Mouse (Mus musculus): Measurements from ENCODE around the gene Hps5.
"Not testable (repeated sequence)": the region's sequence is repeated elsewhere in the genome, so short reads cannot be mapped to it uniquely, and the experiment has no call there.

Gene Hps5

GRCm38 (mm10) chr7:46831693-46832092 is 35.8 kb upstream of the Hps5 start:
- peaks cover 61% of the 10 kb centered on the region for H3K4me1 ChIP-seq (replicated peaks; ENCODE audit: low read depth, low read length)
- H3K27me3 ChIP-seq (ENCODE audit: insufficient read depth, low read length), result no peaks in the 10 kb centered on the region
- TF ChIP-seq NANOG (IDR thresholded peaks at IDR 0.05; ENCODE audit: borderline replicate concordance, low read length) (no peak), POU5F1 (IDR thresholded peaks at IDR 0.05; ENCODE audit: borderline replicate concordance, low read length) (no peak), CTCF (conservative IDR thresholded peaks at IDR 0.05; ENCODE audit: low read length) (no peak)
- no peak overlapping the region for H3K4me3 ChIP-seq (replicated peaks; ENCODE audit: low read length)
- H3K9me3 ChIP-seq (ENCODE audit: low read length), result no peaks in the 10 kb centered on the region
- no peaks in the 10 kb centered on the region for H3K36me3 ChIP-seq (ENCODE audit: insufficient read depth, low read length)

- H3K4me3 ChIP-seq (replicated peaks; ENCODE audit: low read length), result no peak overlapping the region
- H3K27me3 ChIP-seq (ENCODE audit: insufficient read depth, low read length), result no peaks in the 10 kb centered on the region
- H3K4me1 ChIP-seq (replicated peaks; ENCODE audit: low read depth, low read length), result peaks cover 56% of the 10 kb centered on the region
- TF ChIP-seq POU5F1 (IDR thresholded peaks at IDR 0.05; ENCODE audit: borderline replicate concordance, low read length) (no peak), NANOG (IDR thresholded peaks at IDR 0.05; ENCODE audit: borderline replicate concordance, low read length) (no peak), CTCF (conservative IDR thresholded peaks at IDR 0.05; ENCODE audit: low read length) (no peak)
- no peaks in the 10 kb centered on the region for H3K9me3 ChIP-seq (ENCODE audit: low read length)
- H3K36me3 ChIP-seq (ENCODE audit: insufficient read depth, low read length), result no peaks in the 10 kb centered on the region
These were observed 35.1 kb upstream of the Hps5 start for GRCm38 (mm10) chr7:46830799-46831590.

- no peaks in the 10 kb centered on the region for H3K27me3 ChIP-seq (ENCODE audit: insufficient read depth, low read length)
- peaks cover 55% of the 10 kb centered on the region for H3K4me1 ChIP-seq (replicated peaks; ENCODE audit: low read depth, low read length)
- H3K4me3 ChIP-seq (replicated peaks; ENCODE audit: low read length), result no peak overlapping the region
- no peaks in the 10 kb centered on the region for H3K36me3 ChIP-seq (ENCODE audit: insufficient read depth, low read length)
- H3K9me3 ChIP-seq (ENCODE audit: low read length), result no peaks in the 10 kb centered on the region
- TF ChIP-seq CTCF (conservative IDR thresholded peaks at IDR 0.05; ENCODE audit: low read length) (no peak), POU5F1 (IDR thresholded peaks at IDR 0.05; ENCODE audit: borderline replicate concordance, low read length) (no peak), NANOG (IDR thresholded peaks at IDR 0.05; ENCODE audit: borderline replicate concordance, low read length) (no peak)
These were observed 34.0 kb upstream of the Hps5 start for GRCm38 (mm10) chr7:46829911-46830310.

- Histone ChIP-seq H3K36me3 (ENCODE audit: insufficient read depth, low read length) (peaks cover 18% of the 10 kb centered on the region), H3K4me1 (replicated peaks; ENCODE audit: low read depth, low read length) (peaks cover 58% of the 10 kb centered on the region), H3K27me3 (ENCODE audit: insufficient read depth, low read length) (no peaks in the 10 kb centered on the region), H3K9me3 (ENCODE audit: low read length) (no peaks in the 10 kb centered on the region), H3K4me3 (replicated peaks; ENCODE audit: low read length) (no peak overlapping the region)
- TF ChIP-seq CTCF (conservative IDR thresholded peaks at IDR 0.05; ENCODE audit: low read length), result no peak
- TF ChIP-seq POU5F1 (IDR thresholded peaks at IDR 0.05; ENCODE audit: borderline replicate concordance, low read length), result no peak
- no peak for TF ChIP-seq NANOG (IDR thresholded peaks at IDR 0.05; ENCODE audit: borderline replicate concordance, low read length)
These were observed 31.9 kb upstream of the Hps5 start for GRCm38 (mm10) chr7:46827803-46828184.

- Histone ChIP-seq H3K36me3 (ENCODE audit: insufficient read depth, low read length) (peaks cover 23% of the 10 kb centered on the region), H3K4me1 (replicated peaks; ENCODE audit: low read depth, low read length) (peaks cover 52% of the 10 kb centered on the region), H3K27me3 (ENCODE audit: insufficient read depth, low read length) (no peaks in the 10 kb centered on the region), H3K9me3 (ENCODE audit: low read length) (no peaks in the 10 kb centered on the region), H3K4me3 (replicated peaks; ENCODE audit: low read length) (no peak overlapping the region)
- TF ChIP-seq NANOG (IDR thresholded peaks at IDR 0.05; ENCODE audit: borderline replicate concordance, low read length) (no peak), CTCF (conservative IDR thresholded peaks at IDR 0.05; ENCODE audit: low read length) (no peak), POU5F1 (IDR thresholded peaks at IDR 0.05; ENCODE audit: borderline replicate concordance, low read length) (no peak)
These were observed 31.4 kb upstream of the Hps5 start for GRCm38 (mm10) chr7:46827046-46827802.

GRCm38 (mm10) chr7:46820876-46821632 is 25.2 kb upstream of the Hps5 start:
- H3K27me3 ChIP-seq (ENCODE audit: insufficient read depth, low read length); H3K4me3 ChIP-seq (replicated peaks; ENCODE audit: low read length); H3K9me3 ChIP-seq (ENCODE audit: low read length): not testable (repeated sequence)
- H3K36me3 ChIP-seq (ENCODE audit: insufficient read depth, low read length), result peaks cover 68% of the 10 kb centered on the region
- peaks cover 22% of the 10 kb centered on the region for H3K4me1 ChIP-seq (replicated peaks; ENCODE audit: low read depth, low read length)

GRCm38 (mm10) chr7:46814012-46814411 is 18.1 kb upstream of the Hps5 start:
- Histone ChIP-seq H3K4me1 (replicated peaks; ENCODE audit: low read depth, low read length) (no peaks in the 10 kb centered on the region), H3K9me3 (ENCODE audit: low read length) (no peaks in the 10 kb centered on the region), H3K27me3 (ENCODE audit: insufficient read depth, low read length) (no peaks in the 10 kb centered on the region), H3K36me3 (ENCODE audit: insufficient read depth, low read length) (peaks cover 82% of the 10 kb centered on the region), H3K4me3 (replicated peaks; ENCODE audit: low read length) (no peak overlapping the region)
- TF ChIP-seq NANOG (IDR thresholded peaks at IDR 0.05; ENCODE audit: borderline replicate concordance, low read length), result no peak
- no peak for TF ChIP-seq CTCF (conservative IDR thresholded peaks at IDR 0.05; ENCODE audit: low read length)
- no peak for TF ChIP-seq POU5F1 (IDR thresholded peaks at IDR 0.05; ENCODE audit: borderline replicate concordance, low read length)

- TF ChIP-seq NANOG (IDR thresholded peaks at IDR 0.05; ENCODE audit: borderline replicate concordance, low read length) (no peak), POU5F1 (IDR thresholded peaks at IDR 0.05; ENCODE audit: borderline replicate concordance, low read length) (no peak), CTCF (conservative IDR thresholded peaks at IDR 0.05; ENCODE audit: low read length) (no peak)
- Histone ChIP-seq H3K4me3 (replicated peaks; ENCODE audit: low read length) (no peak overlapping the region), H3K4me1 (replicated peaks; ENCODE audit: low read depth, low read length) (no peaks in the 10 kb centered on the region), H3K36me3 (ENCODE audit: insufficient read depth, low read length) (peaks cover 79% of the 10 kb centered on the region), H3K27me3 (ENCODE audit: insufficient read depth, low read length) (no peaks in the 10 kb centered on the region), H3K9me3 (ENCODE audit: low read length) (no peaks in the 10 kb centered on the region)
These were observed 14.5 kb upstream of the Hps5 start for GRCm38 (mm10) chr7:46810325-46810724.

Measured in E14TG2a.4 (cell line).